Mouse (Mus musculus): ENCODE data around the gene Gm1140. TPM values are rescaled to one million over a fixed set of nuclear protein-coding genes. Genes with fewer than 3 reads are reported as not detected.

Gene Gm1140
- polyA plus RNA-seq (2014; fragmentation: Illumina TruSeq; extraction: RNeasy Lipid Tissue Mini Kit (QIAGEN cat#74804); ENCODE audit: low replicate concordance), result not detected

GRCm38 (mm10) chrX:67693462-67693861 is at the start of gene Gm1140:
TSS of gene Gm1140 (minus strand) at chrX:67693562.

GRCm38 (mm10) chrX:67695398-67695797 is 2.0 kb upstream of the Gm1140 start, which contains the start of gene Gm14692:
TSS of gene Gm14692 (plus strand) at chrX:67695698.

Other genes starting within 250 kb of the Gm1140 start
- gene Gm14692, start 2.1 kb upstream of the Gm1140 start, polyA plus RNA-seq (2014; fragmentation: Illumina TruSeq; extraction: RNeasy Lipid Tissue Mini Kit (QIAGEN cat#74804); ENCODE audit: low replicate concordance), result not detected
- gene 4933436I01Rik, start 227.9 kb upstream of the Gm1140 start, polyA plus RNA-seq (2014; fragmentation: Illumina TruSeq; extraction: RNeasy Lipid Tissue Mini Kit (QIAGEN cat#74804); ENCODE audit: low replicate concordance), result not detected

Measured in small intestine, adult 10 weeks (tissue).